Mouse (Mus musculus) embryonic facial prominence, embryonic 11.5 days (tissue): ENCODE measurements at regions not wholly inside any gene's neighbourhood (a gene's known extent, or its start where the extent isn't known, plus 50 kb on each side); places are given as distances from the start of the nearest gene placed in this dataset.

Source experiments
- ATAC-seq: fragments of 200-750 bp; cut with Nextera tagmentation; replicated peaks from 2 replicates; pipeline ENCODE4 v1.8.0; 2017; ENCODE audit warnings: low read depth; ENCODE audit not compliant: insufficient number of reproducible peaks, low FRiP score, low TSS enrichment
- DNase-seq: peaks from one replicate; pipeline ENCODE4 v3.0.0-alpha.2; 2015; ENCODE audit warnings: low spot score
- H3K27ac ChIP-seq: fragments of 300-500 bp; sonication (generic); replicated peaks from 2 replicates; pipeline ENCODE4 v1.5.1; 2014; ENCODE audit warnings: mild to moderate bottlenecking, low read depth, low read length, control low read depth
- H3K27me3 ChIP-seq: fragments of 300-500 bp; sonication (generic); 2 replicates; pipeline ENCODE4 v1.6.1; 2014; ENCODE audit warnings: mild to moderate bottlenecking, low read length, moderate library complexity, mixed read lengths; ENCODE audit not compliant: control insufficient read depth, insufficient read depth
- H3K36me3 ChIP-seq: fragments of 300-500 bp; sonication (generic); replicated peaks from 2 replicates; pipeline ENCODE4 v1.6.1; 2014; ENCODE audit warnings: low read depth, mild to moderate bottlenecking, low read length, moderate library complexity, mixed read lengths; ENCODE audit not compliant: control insufficient read depth, insufficient read depth
- H3K4me1 ChIP-seq: fragments of 300-500 bp; sonication (generic); 2 replicates; pipeline ENCODE4 v1.6.1; 2014; ENCODE audit warnings: low read length, mixed read lengths; ENCODE audit not compliant: control insufficient read depth, insufficient read depth
- H3K4me2 ChIP-seq: fragments of 300-500 bp; sonication (generic); 2 replicates; pipeline ENCODE4 v1.6.1; 2014; ENCODE audit warnings: low read depth, mild to moderate bottlenecking, control low read depth, low read length, moderate library complexity
- H3K4me3 ChIP-seq: fragments of 300-500 bp; sonication (generic); 2 replicates; pipeline ENCODE4 v1.5.1; 2014; ENCODE audit warnings: low read depth, low read length, control low read depth
- H3K9ac ChIP-seq: fragments of 300-500 bp; sonication (generic); replicated peaks from 2 replicates; pipeline ENCODE4 v1.6.1; 2014; ENCODE audit warnings: mild to moderate bottlenecking, control low read depth, low read length
- H3K9me3 ChIP-seq: fragments of 300-500 bp; sonication (generic); replicated peaks from 2 replicates; pipeline ENCODE4 v1.6.1; 2016; ENCODE audit warnings: mild to moderate bottlenecking, low read length, inconsistent platforms, mixed read lengths; ENCODE audit not compliant: control insufficient read depth
- WGBS: fragments of 180-500 bp; shearing (Covaris S2); extraction: QIAGEN DNeasy Blood & Tissue Kit; methylation state at CpG from one replicate; pipeline ENCODE4 v1.1.7; 2014; 5-methylcytosine and 5-hydroxymethylcytosine counted together

DNA sequence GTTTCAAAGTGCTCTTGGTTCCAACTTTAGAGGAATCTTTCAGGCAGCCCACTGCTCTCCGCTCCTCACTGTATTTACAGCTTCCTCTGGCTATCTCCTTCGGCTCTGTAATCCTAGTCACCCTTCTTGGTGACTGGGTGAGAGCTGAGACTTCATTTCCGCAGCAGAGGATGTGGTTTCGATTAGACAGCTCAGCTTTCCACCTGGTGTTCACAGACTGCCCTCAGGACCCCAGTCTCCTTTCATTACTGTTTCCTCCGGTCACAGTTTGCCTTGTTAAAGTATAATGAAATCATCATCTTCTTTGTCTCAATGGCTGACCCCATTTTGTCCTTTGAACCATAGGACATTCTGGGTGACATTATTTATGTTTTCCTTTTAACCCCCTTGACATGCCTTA lies 595.9 kb downstream of the Slc22a22 start:
- Histone ChIP-seq H3K4me1 (no peaks in the 10 kb centered on the region), H3K9me3 (no peaks in the 10 kb centered on the region), H3K4me3 (no peak overlapping the region), H3K27me3 (no peaks in the 10 kb centered on the region), H3K27ac (no peak overlapping the region), H3K36me3 (no peaks in the 10 kb centered on the region), H3K4me2 (no peak overlapping the region), H3K9ac (no peak overlapping the region)
- peak; percentile 64 for DNase-seq
- no peak for ATAC-seq
- WGBS: 15% methylated on average over 5 of the region's 5 CpGs

DNA sequence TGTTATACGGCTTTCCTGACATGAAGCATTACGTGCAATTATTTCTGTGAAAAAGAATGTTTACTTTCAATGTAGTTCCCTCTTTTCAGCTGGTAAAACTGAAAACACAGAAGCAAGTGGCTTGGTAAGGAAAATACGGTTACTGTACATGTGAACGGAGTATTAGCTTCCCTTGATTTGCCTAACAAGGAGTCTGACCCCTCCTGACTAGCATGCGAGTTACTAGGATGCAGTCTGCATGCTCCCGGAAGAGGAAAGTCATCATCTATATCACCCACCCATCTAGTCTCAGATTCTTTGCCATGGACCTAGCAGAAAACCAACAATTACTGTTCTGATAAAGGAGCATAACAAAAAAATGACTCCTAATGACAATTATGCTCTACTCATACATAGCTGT lies 611.5 kb downstream of the Slc22a22 start:
- H3K27ac ChIP-seq: no peak overlapping the region
- 66% methylated on average over 6 of the region's 6 CpGs for WGBS
- no peaks in the 10 kb centered on the region for H3K36me3 ChIP-seq
- ATAC-seq (no peak), DNase-seq (no peak)
- H3K27me3 ChIP-seq: no peaks in the 10 kb centered on the region
- no peaks in the 10 kb centered on the region for H3K4me1 ChIP-seq
- no peak overlapping the region for H3K4me3 ChIP-seq
- H3K9ac ChIP-seq: no peak overlapping the region
- H3K4me2 ChIP-seq: no peak overlapping the region
- no peaks in the 10 kb centered on the region for H3K9me3 ChIP-seq

DNA sequence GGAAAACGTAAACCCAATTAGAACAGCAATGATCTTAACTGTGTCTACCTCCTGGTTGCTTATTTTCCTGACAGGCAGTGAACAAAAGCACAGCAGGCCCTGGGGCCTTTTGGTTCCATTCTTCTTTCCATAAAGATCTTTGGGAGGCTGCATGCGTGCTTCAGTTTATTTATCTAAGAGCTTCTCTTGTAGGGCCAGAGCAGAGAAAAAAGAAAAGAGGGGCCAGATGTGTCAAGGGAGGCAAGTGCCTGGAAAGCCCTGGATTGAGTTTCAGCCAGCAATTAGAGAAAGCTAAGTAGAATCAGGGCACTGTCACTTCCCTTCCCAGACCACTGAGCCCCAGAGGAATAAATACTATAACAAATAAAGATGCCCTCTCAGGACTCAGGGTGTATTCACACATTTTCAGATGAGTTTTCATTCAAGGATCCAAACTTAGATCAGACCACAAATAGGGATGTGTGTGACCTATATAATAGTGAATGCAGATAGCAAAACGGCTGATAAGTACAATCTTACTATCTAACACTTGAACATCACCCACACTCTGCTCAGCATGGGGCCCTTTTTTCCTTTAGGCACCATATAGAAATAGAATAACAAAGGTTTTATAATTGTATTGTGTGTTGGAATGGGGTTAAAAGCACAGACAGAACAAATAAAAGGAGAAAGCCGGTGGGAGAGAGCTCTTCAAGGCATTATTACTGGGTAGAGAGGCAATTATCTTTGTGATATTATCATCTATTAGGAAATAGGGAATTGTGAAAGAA lies 612.2 kb downstream of the Slc22a22 start:
- Histone ChIP-seq H3K4me2 (no peak overlapping the region), H3K4me3 (no peak overlapping the region), H3K27ac (no peak overlapping the region), H3K4me1 (no peaks in the 10 kb centered on the region), H3K36me3 (no peaks in the 10 kb centered on the region), H3K9me3 (no peaks in the 10 kb centered on the region), H3K27me3 (no peaks in the 10 kb centered on the region), H3K9ac (no peak overlapping the region)
- WGBS: 18% methylated on average over 4 of the region's 4 CpGs
- DNase-seq: peak; percentile 60
- 0 out of 2 replicates have a peak, but pooled peaks have one; percentile 67 for ATAC-seq

DNA sequence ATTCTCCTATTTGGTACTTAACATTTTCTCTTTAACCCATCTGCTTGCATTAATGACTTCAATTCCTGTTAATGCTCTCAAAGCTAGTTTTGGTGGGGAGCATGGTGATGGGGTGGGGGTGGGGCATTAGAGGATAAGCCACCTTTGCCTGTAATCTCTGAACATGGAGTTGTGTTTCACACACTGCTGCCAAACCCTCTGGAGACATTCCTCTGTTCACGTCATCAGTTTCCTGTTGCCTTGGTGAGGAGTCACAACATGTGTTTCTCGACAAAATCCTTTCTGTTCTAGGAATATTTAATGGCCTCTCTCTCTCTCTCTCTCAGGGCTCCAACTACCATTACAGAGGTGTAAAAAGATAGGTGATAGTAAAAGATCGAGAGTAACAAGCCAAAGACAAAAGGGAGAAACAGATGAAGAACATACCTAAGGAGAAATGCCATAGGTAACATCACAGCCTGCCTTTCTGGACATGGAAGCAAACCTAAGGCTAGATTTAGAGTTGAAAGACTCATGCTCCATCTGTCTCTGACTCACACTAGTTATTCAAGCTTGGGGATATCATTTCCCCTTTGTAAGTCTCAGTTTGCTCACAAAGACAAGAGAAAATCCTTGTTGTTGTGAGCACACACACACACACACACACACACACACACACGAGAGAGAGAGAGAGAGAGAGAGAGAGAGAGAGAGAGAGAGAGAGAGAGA lies 618.6 kb downstream of the Slc22a22 start:
- H3K27ac ChIP-seq: no peak overlapping the region
- no peaks in the 10 kb centered on the region for H3K9me3 ChIP-seq
- DNase-seq (peak; percentile 60), ATAC-seq (no peak)
- H3K4me3 ChIP-seq: no peak overlapping the region
- no peak overlapping the region for H3K4me2 ChIP-seq
- H3K36me3 ChIP-seq: no peaks in the 10 kb centered on the region
- no peak overlapping the region for H3K9ac ChIP-seq
- H3K4me1 ChIP-seq: no peaks in the 10 kb centered on the region
- 42% methylated on average over 4 of the region's 4 CpGs for WGBS
- no peaks in the 10 kb centered on the region for H3K27me3 ChIP-seq

DNA sequence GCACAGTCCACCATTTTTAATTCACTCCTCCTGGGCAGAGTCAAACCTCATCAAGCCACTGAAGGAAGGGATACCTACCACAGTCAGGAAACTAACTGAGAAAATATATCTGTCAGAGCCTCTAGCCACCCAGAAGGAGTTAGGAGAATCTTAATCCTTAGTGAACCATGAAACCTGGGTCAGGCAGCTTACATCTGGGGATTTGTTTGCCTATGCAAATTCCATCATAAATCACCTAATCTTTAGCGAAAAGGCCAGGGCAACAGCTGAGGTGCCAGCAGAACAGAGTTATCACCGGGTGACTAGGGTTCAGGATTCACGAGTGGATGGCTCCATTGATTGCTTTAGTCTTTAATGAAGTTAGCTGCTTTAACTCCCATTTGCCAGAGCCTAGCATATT lies 619.3 kb downstream of the Slc22a22 start:
- peak; percentile 59; the same call in 1 of the 2 replicates for ATAC-seq
- Histone ChIP-seq H3K4me3 (no peak overlapping the region), H3K4me1 (no peaks in the 10 kb centered on the region), H3K27me3 (no peaks in the 10 kb centered on the region), H3K9me3 (no peaks in the 10 kb centered on the region), H3K36me3 (no peaks in the 10 kb centered on the region), H3K27ac (no peak overlapping the region), H3K9ac (no peak overlapping the region), H3K4me2 (no peak overlapping the region)
- peak; percentile 24 for DNase-seq
- WGBS: 47% methylated on average over 3 of the region's 3 CpGs

DNA sequence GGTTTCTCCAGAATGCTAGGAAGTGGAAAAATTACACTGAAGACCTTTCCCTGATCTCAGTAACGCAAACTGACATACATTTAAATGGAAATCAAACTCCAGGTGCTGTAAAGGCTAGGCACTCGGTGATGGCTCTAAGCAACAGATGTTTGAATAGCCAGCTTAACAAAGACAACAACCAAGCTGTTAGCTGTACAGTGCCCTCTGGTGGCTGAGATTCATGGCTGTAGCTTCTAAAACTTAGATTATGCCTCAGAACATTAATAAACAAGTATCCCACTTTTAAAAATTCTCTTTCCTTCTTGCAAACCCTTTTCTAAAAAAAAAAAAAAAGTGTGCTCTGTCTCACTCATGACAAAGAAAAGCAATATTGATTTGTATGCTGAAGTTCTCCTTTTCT lies 621.4 kb downstream of the Slc22a22 start:
- ATAC-seq (no peak), DNase-seq (peak; percentile 92)
- H3K4me1 ChIP-seq: no peaks in the 10 kb centered on the region
- H3K27me3 ChIP-seq: no peaks in the 10 kb centered on the region
- WGBS: 3% methylated on average over 2 of the region's 2 CpGs
- H3K36me3 ChIP-seq: no peaks in the 10 kb centered on the region
- H3K4me3 ChIP-seq: no peak overlapping the region
- no peak overlapping the region for H3K9ac ChIP-seq
- H3K27ac ChIP-seq: no peak overlapping the region
- no peaks in the 10 kb centered on the region for H3K9me3 ChIP-seq
- no peak overlapping the region for H3K4me2 ChIP-seq

DNA sequence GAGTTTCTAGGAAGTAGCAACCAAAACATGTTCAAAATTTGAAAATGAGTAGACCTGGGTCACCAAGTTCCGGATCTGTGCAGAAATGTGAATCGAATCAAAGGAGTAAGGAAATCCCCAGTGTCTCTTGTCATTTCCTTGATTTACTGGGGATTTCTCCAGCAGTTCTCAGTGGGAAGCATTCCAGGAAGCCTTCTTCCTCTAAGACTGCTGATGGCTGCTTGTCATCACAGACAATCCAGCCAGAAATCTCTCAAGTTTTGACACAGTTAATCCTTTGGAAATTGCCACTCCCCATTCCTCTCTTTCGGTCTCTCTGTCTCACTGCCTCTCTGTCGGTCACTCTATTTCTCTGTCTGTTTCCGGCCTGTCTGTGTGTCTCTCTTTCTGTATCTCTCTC lies 624.3 kb downstream of the Slc22a22 start:
- no peak for DNase-seq
- no peak overlapping the region for H3K4me3 ChIP-seq
- no peak overlapping the region for H3K9ac ChIP-seq
- no peak overlapping the region for H3K27ac ChIP-seq
- WGBS: 53% methylated on average over 5 of the region's 5 CpGs
- no peak for ATAC-seq
- no peak overlapping the region for H3K4me2 ChIP-seq
- H3K9me3 ChIP-seq: no peaks in the 10 kb centered on the region
- H3K27me3 ChIP-seq: no peaks in the 10 kb centered on the region
- no peaks in the 10 kb centered on the region for H3K4me1 ChIP-seq
- no peaks in the 10 kb centered on the region for H3K36me3 ChIP-seq

DNA sequence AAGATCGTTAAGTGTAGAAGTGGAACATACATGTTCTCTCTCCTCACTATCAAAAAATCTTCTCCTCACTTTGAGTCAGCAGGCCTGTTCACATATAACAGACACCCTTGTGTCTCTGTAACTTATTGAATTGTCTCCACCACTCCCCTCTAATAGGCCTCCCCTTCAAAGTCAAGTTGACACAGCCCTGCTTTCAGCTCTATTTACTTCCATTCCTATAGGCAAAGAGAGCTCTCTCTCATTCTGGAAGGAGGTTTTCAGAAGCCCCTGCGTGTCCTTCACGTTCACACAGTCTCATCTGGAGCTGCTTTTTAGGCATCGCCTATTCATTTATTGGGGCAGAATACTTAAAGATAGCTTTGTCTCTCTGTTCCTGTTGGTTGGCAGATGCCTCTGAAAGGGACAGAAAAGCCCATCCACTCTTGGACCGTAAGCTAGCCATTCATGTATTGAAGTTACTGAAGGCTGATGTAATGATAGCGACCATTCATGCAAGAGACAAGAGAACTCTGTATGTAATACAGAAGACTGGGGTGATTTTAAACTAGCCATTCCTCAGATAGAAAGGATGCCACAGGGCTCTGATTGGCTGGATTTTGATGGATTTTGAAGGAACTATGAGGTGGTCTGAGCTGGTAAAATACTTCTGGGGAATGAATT lies 629.8 kb downstream of the Slc22a22 start:
- ATAC-seq: no peak
- WGBS: 77% methylated on average over 6 of the region's 6 CpGs
- no peak overlapping the region for H3K9ac ChIP-seq

More for the DNA sequence above, 629.8 kb downstream of the Slc22a22 start:
- no peaks in the 10 kb centered on the region for H3K36me3 ChIP-seq
- H3K4me1 ChIP-seq: no peaks in the 10 kb centered on the region
- no peaks in the 10 kb centered on the region for H3K9me3 ChIP-seq
- no peak for DNase-seq
- H3K4me3 ChIP-seq: no peak overlapping the region
- H3K27ac ChIP-seq: no peak overlapping the region
- H3K4me2 ChIP-seq: no peak overlapping the region
- no peaks in the 10 kb centered on the region for H3K27me3 ChIP-seq
